Mouse (Mus musculus) T-cell, adult 2 months (primary cell): ENCODE results near the gene Mthfd1l.
A peak's percentile ranks its signal among the peaks of the same experiment; 100 is the strongest.

ENCODE experiments used
- DNase-seq: peaks from one replicate; pipeline ENCODE4 v3.0.0; 2022; ENCODE audit warnings: low spot score

Mthfd1l gene

GRCm38 (mm10) chr10:4083609-4084008 is 110.7 kb downstream of the Mthfd1l start:
- DNase-seq: no peak

- no peak for DNase-seq
Measured at GRCm38 (mm10) chr10:4084907-4085306, 112.0 kb downstream of the Mthfd1l start.

- no peak for DNase-seq
Measured at GRCm38 (mm10) chr10:4085363-4086141, 112.6 kb downstream of the Mthfd1l start.

DNA sequence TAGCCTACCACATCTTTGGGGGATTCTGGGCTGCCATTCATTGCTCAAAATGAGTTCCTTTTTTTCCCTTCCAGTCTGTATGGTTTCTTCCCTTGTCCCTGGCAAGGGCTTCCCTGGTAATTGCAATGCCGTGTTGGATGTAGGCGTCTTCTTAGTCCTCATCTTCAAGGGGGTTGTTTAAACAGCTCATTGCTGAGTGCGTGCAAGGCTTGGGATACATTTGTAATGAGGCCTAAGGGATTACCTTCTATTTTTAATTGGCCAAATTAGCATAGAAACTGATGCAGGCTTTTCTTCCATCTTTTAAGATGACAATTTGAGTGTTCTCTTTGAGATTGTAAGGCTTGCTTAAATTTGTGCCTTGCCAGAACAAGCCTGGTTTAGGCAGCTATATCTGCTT is 114.6 kb downstream of the Mthfd1l start:
- no peak for DNase-seq

- DNase-seq: no peak
Measured at GRCm38 (mm10) chr10:4088744-4089414, 116.0 kb downstream of the Mthfd1l start.

DNA sequence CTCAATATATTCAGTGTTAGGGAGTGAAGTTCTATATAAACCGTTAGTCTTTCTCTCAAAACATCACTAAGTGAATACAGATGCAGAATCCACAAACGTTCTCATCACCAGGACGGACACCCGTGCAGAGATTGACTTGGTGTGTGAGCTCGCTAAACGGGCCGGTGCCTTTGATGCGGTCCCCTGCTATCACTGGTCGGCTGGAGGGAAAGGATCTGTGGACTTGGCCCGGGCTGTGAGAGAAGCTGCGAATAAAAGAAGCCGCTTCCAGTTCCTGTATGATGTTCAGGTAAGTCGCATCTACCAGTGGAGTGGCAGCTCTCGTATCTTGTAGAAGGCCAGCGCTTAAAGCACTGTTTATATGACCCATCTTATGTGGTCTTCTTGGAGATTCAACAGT is 117.0 kb downstream of the Mthfd1l start:
- no peak for DNase-seq

DNA sequence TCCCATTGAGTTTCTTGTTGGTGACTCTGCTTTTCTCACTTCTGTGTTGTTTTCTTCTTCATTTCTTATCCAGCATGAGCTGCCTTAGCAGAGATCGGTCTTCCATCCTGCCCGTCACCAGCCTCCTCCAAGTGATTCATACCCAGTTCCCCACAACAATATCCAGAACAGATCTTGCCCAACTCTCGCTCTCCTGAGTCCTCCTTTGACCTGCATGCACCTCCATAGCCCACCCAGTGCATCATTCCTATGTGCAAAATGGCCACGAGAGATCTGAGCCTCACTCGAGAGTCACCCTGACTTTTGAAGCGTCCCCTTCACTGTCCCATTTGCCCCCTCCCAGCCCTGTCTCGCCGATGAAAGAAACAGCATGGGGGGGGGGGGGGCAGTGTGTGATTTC is 120.1 kb downstream of the Mthfd1l start:
- DNase-seq: no peak

DNA sequence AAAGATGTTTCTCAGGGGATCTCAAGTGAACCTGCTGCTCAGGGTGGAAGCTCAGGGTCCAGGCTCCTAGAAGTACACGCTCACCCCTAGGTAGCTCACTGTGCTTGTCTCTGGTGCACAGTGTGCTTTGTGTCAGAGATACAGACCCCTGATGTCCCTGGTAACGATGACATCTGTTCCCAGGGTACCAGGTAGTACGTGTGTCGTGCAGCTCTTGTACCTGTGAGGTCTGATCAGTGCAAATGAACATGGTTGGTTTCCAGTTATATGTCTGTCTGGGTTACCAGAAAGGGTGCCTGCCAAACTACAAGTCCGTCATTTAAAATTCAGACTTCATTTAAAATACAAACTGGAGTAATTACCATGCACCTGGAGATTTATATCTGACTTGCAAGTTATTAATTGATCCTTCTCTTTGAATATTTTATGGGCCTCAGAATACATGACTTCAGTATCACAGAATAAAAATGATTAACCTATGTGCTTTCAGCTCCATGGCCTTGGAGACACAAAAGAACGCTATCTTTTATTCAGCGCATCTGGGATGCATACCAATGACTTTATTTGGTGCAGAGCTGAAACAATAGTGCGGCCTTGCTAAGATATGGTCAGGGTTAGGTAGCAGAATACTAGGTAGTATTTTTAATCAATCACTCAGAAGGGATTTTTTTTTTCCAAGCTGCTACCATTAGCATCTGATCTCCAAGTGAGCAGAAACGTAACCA is 121.3 kb downstream of the Mthfd1l start:
- DNase-seq: no peak

DNA sequence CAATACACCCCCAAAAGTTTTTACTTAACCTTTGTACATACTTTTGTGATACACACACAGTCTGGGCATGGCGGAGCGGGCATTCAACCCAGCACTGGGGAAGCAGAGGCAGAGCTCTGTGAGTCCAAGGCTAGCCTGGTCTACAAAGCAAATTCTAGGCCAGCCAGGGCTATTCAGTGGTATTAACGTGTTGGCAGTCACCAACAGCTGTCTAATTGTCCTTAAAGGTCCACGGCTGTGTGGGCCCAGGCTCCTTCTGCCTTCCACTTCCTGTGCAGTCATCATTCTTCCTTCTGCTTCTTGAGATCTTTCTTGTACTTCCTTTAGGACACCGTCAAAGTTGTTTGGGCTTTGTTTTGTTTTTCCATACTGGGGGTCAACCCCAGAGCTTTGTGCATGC is 123.2 kb downstream of the Mthfd1l start:
- no peak for DNase-seq

DNA sequence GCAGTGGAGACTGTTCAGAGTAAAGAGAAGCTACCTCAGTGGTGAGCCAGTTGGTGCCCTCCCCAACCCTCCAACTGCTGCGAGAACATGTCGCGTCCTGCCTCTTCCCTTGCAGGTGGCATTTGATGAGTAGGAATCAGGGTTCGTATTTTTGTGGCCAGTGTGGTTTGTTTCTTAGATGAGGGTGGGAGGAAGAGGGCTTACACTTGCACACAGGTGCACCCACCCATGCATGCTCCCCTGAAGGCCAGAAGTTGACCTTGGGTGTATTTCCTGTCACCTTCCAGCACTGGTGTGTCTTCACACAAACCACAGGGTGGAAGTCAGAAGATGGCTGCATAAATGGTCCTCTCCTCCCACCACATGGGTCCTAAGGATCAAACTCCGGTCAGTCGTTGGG is 127.1 kb downstream of the Mthfd1l start:
- peak; percentile 36 for DNase-seq

DNA sequence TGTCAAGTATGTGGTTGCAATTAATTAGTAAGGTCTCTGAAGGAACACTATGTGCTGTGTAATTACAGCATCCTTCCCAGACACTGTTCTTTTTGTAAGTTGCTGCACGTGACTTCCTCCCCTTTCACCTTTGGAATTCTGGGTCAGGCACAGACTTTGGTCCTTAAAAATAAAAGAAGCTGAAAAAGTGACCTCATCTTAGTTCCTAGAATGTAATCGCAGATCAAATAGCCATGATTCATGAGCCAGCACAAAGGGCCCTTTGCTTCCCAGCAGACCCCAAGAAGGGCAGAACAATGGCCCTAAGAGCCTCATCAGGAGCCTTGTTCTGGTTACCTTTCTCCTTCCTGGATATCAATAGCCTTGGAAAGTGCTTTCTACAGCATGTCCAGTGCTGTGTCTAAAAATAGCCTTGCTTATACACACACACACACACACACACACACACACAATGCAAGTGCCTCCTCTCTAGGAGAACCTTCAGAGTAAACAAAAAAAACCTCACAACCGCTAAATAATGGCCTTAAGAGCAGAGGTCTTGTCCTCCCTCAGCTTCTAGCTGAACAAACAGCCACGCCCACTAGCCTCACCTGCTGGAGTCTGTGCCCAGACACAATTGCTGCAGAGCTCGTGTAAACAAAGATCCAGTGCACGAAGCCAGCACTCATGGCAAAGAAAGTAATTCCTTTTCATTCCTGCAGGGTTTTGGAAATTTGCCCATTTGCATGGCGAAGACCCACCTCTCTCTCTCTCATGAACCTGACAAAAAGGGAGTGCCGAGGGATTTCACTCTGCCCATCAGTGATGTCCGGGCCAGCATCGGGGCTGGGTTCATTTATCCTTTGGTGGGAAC is 133.0 kb downstream of the Mthfd1l start:
- DNase-seq: no peak

- no peak for DNase-seq
Measured at GRCm38 (mm10) chr10:4107661-4108338, 134.9 kb downstream of the Mthfd1l start.

GRCm38 (mm10) chr10:4108462-4108861 is 135.5 kb downstream of the Mthfd1l start:
- no peak for DNase-seq

DNA sequence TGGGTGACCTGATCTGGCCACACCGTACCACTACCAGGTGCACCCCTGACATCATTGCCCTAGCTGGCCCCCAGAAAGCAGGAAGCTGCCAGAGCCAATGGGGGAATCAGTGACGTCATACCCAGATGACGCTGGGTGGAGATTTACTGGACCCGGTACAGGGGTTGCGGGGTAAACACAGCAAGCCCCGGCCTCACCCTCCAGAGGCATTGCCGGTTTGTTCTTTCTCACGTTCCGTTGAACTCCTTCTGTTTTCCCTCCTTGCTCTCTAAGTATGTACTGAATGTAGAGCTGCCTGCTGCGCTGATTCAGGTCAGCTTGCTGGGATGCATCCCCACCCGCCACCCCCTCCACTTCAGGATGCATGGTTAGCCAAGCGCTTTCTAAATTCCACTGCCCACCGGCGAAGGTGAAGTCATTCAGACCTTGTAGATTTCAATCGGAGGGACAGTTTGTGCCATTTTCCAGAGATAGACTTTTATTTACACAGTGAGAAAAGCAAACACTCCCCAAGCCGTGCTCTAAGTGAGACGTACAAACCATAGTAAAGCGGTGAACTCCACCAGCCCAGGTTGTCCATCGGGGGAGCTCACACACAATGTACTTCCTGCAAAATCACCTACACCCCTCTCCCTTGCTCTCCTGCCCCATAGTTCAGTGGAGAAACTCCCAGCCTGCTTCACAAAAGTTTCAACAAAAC is 138.3 kb downstream of the Mthfd1l start:
- DNase-seq: no peak

GRCm38 (mm10) chr10:4111795-4112139 is 138.8 kb downstream of the Mthfd1l start:
- no peak for DNase-seq

- no peak for DNase-seq
Measured at GRCm38 (mm10) chr10:4112611-4113327, 139.9 kb downstream of the Mthfd1l start.

DNA sequence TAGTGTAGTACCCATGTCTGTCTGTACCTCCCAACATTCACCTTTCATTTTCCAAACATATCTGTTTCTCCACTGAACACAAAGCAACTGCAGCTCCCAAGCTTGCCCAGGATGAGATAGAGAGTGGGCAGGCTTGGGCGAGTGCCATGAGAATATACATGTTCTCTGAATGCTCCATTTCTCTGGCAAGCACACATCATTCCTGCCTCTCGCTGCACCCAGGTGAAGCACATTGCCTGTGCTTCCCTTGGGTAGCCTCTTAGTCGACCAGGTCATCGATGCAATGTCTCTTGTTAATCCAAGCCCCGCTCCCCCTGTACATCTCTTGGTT is 140.4 kb downstream of the Mthfd1l start:
- no peak for DNase-seq

DNA sequence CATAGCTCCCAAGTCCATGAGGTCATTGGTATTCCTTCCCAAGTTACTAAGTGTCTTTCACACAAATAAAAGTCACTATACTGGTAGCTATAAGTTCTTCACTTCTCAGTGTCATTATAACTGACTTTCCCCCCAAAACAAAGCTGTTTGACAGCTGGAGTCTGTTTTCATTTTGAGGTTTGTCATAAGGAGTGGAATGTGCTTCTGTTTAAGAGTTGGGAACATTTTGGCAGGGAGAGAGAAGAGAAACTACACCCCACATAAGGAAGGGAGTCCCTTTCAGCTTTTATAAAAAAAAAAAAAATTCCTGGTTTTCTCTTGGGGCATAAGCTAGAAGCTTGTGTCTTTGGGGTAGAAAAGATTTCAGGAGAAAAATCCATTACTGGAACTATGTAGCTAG is 143.7 kb downstream of the Mthfd1l start:
- DNase-seq: no peak

DNA sequence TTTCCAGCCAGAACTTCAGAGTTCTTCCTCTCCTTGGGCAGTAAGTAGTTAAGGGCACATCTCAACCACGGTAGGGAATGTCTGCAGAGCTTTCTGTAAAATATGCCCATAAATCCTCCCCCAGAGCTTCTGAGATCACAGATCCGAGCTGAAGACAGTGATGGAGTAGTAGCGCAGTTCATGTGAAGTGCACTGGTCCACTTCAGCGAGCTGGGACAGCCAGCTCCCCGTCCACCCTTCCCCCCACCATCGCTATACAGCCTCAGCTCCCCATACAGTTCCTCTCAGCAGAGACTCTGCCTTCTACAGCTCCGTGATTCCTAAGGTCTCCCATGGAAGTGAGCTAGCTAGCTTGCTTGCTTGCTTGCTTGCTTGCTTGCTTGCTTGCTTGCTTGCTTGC is 144.2 kb downstream of the Mthfd1l start:
- DNase-seq: no peak

DNA sequence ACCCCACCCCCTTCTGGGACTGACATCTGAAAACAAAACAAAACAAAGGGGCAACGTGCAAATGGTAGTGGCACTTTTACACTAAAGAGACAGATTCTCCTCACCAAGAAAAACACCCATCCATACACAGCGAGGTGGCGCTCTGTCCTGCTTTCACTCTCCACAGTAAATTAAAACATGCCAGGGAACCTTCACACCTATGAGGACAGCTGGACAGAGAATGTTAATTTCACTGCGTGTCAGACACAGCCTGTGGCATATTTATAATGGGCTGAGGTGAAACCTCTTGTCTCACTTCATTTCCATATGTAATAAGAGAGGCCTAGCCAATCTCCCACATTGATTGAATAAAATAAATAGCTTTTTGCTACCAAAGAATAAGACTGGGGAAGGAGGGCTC is 146.4 kb downstream of the Mthfd1l start:
- DNase-seq: no peak

- no peak for DNase-seq
Measured at GRCm38 (mm10) chr10:4120708-4121107, 147.8 kb downstream of the Mthfd1l start.
